Mouse (Mus musculus) monocyte, adult 5-6 weeks (primary cell): Measurements from ENCODE around the gene Gstm6. TPM values are rescaled to one million over a fixed set of nuclear protein-coding genes. Genes with fewer than 3 reads are reported as not detected.
"Not testable (repeated sequence)": the region's sequence is repeated elsewhere in the genome, so short reads cannot be mapped to it uniquely, and the experiment has no call there.

ENCODE experiments used
- ATAC-seq: fragments of 153-309, 156-312 bp; replicated peaks from 2 replicates; pipeline ENCODE4 v1.8.0; 2017; ENCODE audit warnings: mild to moderate bottlenecking; ENCODE audit not compliant: low TSS enrichment, insufficient number of reproducible peaks, severe bottlenecking, poor library complexity, low FRiP score
- total RNA-seq: library from RNA; stranded (forward); fragments of 200-1000, 200-491, 200-594 nt; gene quantifications from 3 replicates; pipeline ENCODE4 v1.2.3, GENCODE M21; 2017

Gstm6 gene
- total RNA-seq = not detected in 3 replicates

GRCm38 (mm10) chr3:107943239-107943990, at the start of gene Gstm6:
Gstm6 (minus strand) TSS chr3:107943749.
- ATAC-seq = no peak

GRCm38 (mm10) chr3:107986041-107986562, 42.6 kb upstream of the Gstm6 start, which contains the start of gene Gstm2:
Gstm2 (minus strand) TSS chr3:107986453.
- ATAC-seq = no peak

DNA sequence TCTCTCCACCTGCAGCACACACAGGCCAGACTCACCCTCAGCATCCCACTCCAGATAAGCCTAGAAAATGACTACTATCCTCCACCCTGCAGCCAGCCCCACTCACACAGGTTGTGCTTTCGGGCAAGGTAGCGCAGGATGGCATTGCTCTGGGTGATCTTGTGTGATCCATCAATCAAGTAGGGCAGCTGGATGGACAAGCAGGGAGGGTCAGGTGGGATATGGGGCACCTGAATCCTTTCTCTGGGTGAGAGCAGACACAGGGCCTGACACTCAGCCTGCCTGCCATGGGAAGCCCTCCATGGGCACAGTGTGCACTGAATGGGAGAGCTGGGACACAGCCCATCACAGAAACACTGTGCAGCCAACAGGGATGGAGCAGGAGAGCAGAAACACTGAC, 41.6 kb upstream of the Gstm6 start:
- ATAC-seq = not testable (repeated sequence)

GRCm38 (mm10) chr3:107984471-107984870, 40.9 kb upstream of the Gstm6 start:
- no peak for ATAC-seq

DNA sequence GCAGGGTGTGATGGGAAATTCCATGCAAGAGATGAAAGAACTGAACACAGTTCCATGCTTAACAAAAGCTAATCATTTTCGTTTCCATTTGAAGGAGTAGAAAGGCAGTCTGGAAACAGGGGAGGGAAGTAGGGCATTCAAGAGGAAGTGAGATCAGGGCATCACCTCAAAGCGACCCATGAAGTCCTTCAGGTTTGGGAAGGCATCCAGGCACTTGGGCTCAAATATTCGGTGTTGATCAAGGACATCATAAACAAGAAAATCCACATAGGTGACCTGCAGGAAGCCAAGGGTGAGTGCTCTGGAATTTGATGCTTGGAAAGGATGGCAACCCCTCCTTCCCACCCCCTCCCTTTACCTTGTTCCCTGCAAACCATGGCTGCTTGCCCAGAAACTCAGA, 40.2 kb upstream of the Gstm6 start:
- ATAC-seq = no peak

GRCm38 (mm10) chr3:107982726-107983125, 39.2 kb upstream of the Gstm6 start:
- no peak for ATAC-seq

- no peak for ATAC-seq
Observed at GRCm38 (mm10) chr3:107981261-107981660, 37.7 kb upstream of the Gstm6 start.

DNA sequence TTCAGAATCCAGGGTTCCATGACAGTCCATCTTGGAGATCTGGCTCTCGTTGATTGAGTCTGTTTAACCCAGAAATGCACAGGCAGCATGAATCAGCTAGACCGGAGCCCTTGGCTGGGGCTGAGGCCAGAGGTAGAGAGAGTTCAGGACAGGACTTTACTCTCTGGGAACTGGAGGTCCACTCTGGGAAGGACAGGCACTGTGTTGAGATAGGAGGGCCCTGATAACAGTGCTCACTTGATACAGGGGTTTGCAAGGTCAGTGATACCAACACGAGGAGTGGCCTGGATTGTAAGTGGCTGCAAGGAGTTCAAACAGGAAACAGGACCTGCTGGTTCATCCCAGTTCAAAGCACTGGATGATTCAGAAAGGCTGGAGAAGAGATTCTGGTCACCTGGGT, 34.1 kb upstream of the Gstm6 start:
- ATAC-seq = no peak

DNA sequence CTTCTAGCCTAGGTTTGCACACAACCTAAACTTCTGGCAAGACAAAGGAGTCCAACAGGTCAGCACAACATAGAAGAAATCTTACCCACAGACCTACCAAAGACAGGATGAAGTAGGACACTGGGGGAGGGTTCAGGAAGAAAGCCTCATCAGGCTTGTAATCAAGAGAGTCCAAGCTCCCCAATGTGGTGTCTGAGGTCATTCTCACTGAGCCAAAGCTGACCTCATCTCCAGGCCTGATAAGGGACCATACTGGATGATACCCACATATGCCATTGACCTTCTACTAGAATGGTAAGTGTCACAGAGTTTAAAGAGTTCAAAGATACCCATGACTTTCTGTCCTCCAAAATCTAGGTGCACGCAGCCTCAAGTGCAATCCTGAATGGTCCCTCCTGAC, 30.7 kb upstream of the Gstm6 start:
- no peak for ATAC-seq

DNA sequence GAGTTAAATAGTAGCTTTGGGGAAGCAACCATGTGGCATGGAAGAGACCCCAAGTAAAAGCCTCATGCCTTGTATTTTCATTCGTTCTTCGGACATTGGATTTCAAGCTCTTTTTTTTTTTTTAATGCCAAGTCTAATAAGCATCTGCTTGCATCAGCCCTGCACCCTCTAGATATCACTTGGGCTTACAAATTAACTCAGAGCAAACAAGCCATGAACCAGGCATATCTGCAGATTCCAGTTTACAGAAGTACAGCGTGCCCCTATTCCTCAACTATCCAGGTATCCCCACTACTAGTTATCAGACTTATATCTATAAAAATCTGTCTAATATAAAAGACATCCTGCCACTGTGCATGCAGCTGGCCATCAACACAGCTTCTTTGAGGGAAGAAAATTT, 28.5 kb upstream of the Gstm6 start:
- no peak for ATAC-seq

- not testable (repeated sequence) for ATAC-seq
Observed at GRCm38 (mm10) chr3:107971101-107971500, 27.6 kb upstream of the Gstm6 start.

DNA sequence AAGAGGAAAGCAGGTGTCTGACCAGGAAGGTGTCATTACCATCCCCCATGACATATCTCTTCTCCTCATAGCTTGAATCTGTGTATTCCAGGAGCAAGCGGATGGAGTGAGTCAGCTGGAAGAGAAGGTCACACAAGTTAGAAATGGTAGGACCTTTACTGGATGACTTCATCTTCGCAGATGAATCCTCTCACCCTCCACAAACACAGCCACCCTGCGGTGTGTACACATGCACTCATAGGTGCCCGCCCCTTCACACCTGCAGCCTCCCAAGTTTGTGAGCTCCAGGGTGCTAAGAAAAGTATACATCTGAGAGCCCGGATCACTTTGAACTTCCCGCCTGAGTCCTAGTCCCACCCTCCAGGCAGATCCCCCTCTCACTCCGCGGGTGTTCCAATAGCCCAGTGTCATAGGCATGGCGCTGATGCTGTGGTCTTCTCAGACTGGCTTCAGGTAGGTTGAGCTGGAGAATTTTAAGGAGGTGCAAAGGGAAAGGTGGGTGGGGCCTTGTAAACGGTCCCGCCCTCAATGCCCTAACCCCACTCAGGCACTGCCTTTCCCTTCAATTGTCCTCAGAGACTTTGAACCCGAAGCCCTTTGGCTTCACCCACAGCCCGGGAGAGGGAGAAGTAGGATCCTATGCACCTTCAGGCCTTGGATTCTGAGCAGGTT, 25.3 kb upstream of the Gstm6 start, which contains the start of gene Gstm3:
Gene Gstm3 (minus strand): TSS at position 560 of the 672 bp plus-strand sequence.
- ATAC-seq = no peak

DNA sequence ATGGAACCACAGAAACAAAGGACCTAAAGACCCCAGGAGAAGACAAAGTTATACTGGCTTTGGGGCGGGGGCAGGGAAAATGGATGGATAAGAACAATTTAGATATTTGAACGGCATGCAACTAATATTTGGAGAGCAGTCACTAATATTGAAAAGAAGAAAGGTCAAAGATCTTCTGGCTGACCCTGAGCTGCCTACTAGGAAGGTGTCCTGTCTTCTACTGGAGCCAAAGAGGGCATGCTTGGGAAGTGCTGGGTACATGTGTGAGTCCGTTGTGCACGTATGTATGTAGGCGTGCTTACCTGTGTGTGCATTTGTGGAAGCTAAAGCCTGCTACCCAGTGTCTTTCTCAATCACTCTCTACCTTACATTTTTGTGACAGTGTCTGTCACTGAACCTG, 23.1 kb upstream of the Gstm6 start:
- ATAC-seq = no peak

DNA sequence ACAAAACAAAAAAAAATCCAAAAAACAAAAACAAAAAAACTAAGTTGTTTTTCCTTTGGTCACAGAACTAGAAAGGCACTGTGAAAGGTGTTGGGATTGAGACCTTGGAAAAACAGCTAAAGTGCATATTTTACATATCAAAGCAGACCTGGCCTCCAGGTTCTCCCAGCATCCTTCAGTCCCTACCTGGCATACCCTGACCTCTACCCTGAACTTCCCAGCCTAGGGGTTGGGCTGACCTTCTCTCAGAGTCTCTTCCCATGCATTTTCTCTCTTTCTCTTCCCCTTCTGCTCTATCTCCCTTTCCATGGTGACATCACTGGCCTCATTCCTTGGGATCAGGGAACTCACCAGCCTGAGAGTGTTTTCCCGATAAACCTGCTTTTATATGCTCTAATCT, 22.0 kb upstream of the Gstm6 start:
- ATAC-seq = no peak

DNA sequence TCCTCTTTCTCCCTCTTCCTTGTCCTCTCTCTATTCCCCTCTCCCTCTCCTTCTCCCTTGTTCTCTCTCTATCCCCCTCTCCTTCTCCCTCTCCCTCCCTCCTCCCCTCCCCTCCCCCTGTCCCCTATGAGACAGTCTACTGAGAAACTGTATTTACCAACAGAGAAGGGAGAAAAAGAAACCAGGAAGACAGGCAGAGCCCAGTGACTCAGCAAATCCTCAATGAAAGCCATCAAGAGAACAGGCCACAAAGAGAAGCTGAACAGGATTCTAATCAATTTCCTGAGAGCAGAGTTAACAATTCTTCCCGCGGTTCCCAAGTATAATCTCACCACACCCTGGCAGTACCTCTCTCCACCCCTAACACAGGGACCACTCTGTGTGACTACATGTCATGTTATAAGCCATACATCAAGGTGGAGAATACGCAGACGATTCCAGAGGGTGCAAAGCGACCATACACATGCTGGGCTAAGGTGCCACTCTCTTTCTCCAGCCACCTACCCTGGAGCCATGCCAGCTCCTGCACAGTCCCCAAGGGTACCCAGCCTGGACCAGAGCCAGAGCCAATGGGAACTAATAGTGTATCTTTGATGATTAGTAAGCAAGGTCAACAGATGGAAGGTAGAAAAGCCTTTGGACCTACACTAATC, 21.2 kb upstream of the Gstm6 start:
- 0 out of 2 replicates have a peak, but pooled peaks have one; percentile 29 for ATAC-seq

GRCm38 (mm10) chr3:107964026-107964425, 20.5 kb upstream of the Gstm6 start:
- ATAC-seq = no peak

- ATAC-seq = not testable (repeated sequence)
Observed at GRCm38 (mm10) chr3:107955260-107955659, 11.7 kb upstream of the Gstm6 start.

DNA sequence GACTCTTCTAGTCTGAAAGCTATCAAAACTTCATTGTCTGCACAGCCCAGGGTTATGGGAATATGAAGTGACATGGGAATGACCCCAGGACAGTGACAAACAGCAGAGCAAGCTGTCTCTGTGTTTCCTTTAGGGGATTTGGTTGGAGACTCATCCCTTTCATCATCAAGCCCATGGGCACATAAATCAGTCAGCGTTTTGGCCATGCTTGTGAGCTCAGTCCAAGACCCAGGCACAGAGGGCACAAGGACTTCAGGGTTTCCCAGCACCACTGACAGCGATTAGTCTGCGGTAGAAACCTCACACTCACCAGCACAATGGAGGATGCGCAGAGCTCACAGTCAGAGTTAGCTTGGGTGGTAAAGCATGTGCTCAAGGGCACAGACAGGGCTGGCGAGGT, 10.4 kb upstream of the Gstm6 start:
- no peak for ATAC-seq

- ATAC-seq = peak; percentile 61; the same call in 1 of the 2 replicates
Observed at GRCm38 (mm10) chr3:107953328-107953755, 9.8 kb upstream of the Gstm6 start.
